Comparison of ENCODE assay signal across 8 mouse cellular contexts in genomic region chr17:29249512-29249911, GRCm38 (mm10). TPM values are rescaled to one million over a fixed set of nuclear protein-coding genes. Genes with fewer than 3 reads are reported as not detected.
DNase-seq lines count a peak whose midpoint lies in the region; ATAC-seq and TF ChIP-seq lines count a peak whose summit lies in the region.

No protein-coding gene starts in this region.

- H3K4me2 ChIP-seq in hindbrain, embryonic 11.5 days (replicated peaks; ENCODE audit: low read depth, low read length), result no peak overlapping the region
- H3K4me2 ChIP-seq in hindbrain, embryonic 16.5 days (ENCODE audit: low read length), result no peak overlapping the region
- no peak overlapping the region for H3K4me2 ChIP-seq in stomach, postnatal 0 days (replicated peaks; ENCODE audit: low read depth)

- TF ChIP-seq CTCF in stomach, postnatal 0 days (IDR thresholded peaks at IDR 0.05; ENCODE audit: low read depth), result peak; percentile 69

- no peaks in the 10 kb centered on the region for H3K9me3 ChIP-seq in hindbrain, embryonic 11.5 days (ENCODE audit: control insufficient read depth, low read length)
- H3K9me3 ChIP-seq in hindbrain, embryonic 16.5 days (ENCODE audit: control insufficient read depth, low read length), result no peaks in the 10 kb centered on the region
- no peaks in the 10 kb centered on the region for H3K9me3 ChIP-seq in stomach, postnatal 0 days (ENCODE audit: control insufficient read depth, low read length)
- H3K9me3 ChIP-seq in hindbrain, embryonic 10.5 days, result no peaks in the 10 kb centered on the region

- no peaks in the 10 kb centered on the region for H3K27me3 ChIP-seq in hindbrain, embryonic 11.5 days (ENCODE audit: control insufficient read depth, insufficient read depth, low read length)
- H3K27me3 ChIP-seq in hindbrain, embryonic 16.5 days (replicated peaks; ENCODE audit: control insufficient read depth, insufficient read depth, low read length), result no peaks in the 10 kb centered on the region
- H3K27me3 ChIP-seq in stomach, postnatal 0 days (ENCODE audit: control insufficient read depth, insufficient read depth, low read length), result no peaks in the 10 kb centered on the region
- H3K27me3 ChIP-seq in hindbrain, embryonic 10.5 days (ENCODE audit: insufficient read depth, poor library complexity, severe bottlenecking), result no peaks in the 10 kb centered on the region

- no peak overlapping the region for H3K4me3 ChIP-seq in hindbrain, embryonic 11.5 days (ENCODE audit: low read depth, low read length)
- H3K4me3 ChIP-seq in hindbrain, embryonic 16.5 days (ENCODE audit: low read length), result no peak overlapping the region
- no peak overlapping the region for H3K4me3 ChIP-seq in stomach, postnatal 0 days (ENCODE audit: low read depth, low read length)
- no peak overlapping the region for H3K4me3 ChIP-seq in hindbrain, embryonic 10.5 days

- H3K27ac ChIP-seq in hindbrain, embryonic 11.5 days (ENCODE audit: low read depth, low read length), result no peak overlapping the region
- no peak overlapping the region for H3K27ac ChIP-seq in hindbrain, embryonic 16.5 days (ENCODE audit: low read depth, low read length)
- H3K27ac ChIP-seq in stomach, postnatal 0 days (replicated peaks), result no peak overlapping the region
- H3K27ac ChIP-seq in hindbrain, embryonic 10.5 days, result no peak overlapping the region

- no peaks in the 10 kb centered on the region; the same call in 1 of the 2 replicates for H3K36me3 ChIP-seq in hindbrain, embryonic 11.5 days (ENCODE audit: control insufficient read depth, insufficient read depth, low read length)
- peaks cover 5% of the 10 kb centered on the region for H3K36me3 ChIP-seq in hindbrain, embryonic 16.5 days (ENCODE audit: control insufficient read depth, insufficient read depth, low read length)
- H3K36me3 ChIP-seq in stomach, postnatal 0 days (ENCODE audit: control insufficient read depth, insufficient read depth, low read length), result peaks cover 9% of the 10 kb centered on the region; the same call in 1 of the 2 replicates
- H3K36me3 ChIP-seq in hindbrain, embryonic 10.5 days, result peaks cover 65% of the 10 kb centered on the region

- no peak for TF ChIP-seq EP300 in stomach, postnatal 0 days (optimal IDR thresholded peaks at IDR 0.05)

- peak; percentile 52 for DNase-seq in hindbrain, embryonic 11.5 days (ENCODE audit: low spot score)
- DNase-seq in 3T3-L1 (ENCODE audit: low read depth, low spot score), result peak; percentile 55
- peak; percentile 46 to 47 for DNase-seq in adrenal gland, adult 18-20 months (ENCODE audit: low spot score in 2 of 2)
- peak; percentile 64 for DNase-seq in induced T-regulatory cell, adult 2 months (ENCODE audit: low read depth)
- peak; percentile 68 for DNase-seq in stomach, postnatal 0 days (ENCODE audit: low spot score)
- no peak for DNase-seq in hindbrain, embryonic 10.5 days (ENCODE audit: low spot score)
- no peak for DNase-seq in cerebellum, postnatal 36 days

- no peak overlapping the region for H3K9ac ChIP-seq in hindbrain, embryonic 11.5 days (ENCODE audit: low read depth, low read length)
- H3K9ac ChIP-seq in hindbrain, embryonic 16.5 days (ENCODE audit: low read depth, low read length), result no peak overlapping the region
- no peak overlapping the region for H3K9ac ChIP-seq in stomach, postnatal 0 days (ENCODE audit: low read length)

- H3K4me1 ChIP-seq in hindbrain, embryonic 11.5 days (replicated peaks; ENCODE audit: control insufficient read depth, insufficient read depth, low read length), result peaks cover 3% of the 10 kb centered on the region; the same call in 1 of the 2 replicates
- peaks cover 18% of the 10 kb centered on the region for H3K4me1 ChIP-seq in hindbrain, embryonic 16.5 days (ENCODE audit: control insufficient read depth, insufficient read depth, low read depth, low read length)
- H3K4me1 ChIP-seq in stomach, postnatal 0 days (replicated peaks; ENCODE audit: control insufficient read depth, insufficient read depth), result no peaks in the 10 kb centered on the region
- H3K4me1 ChIP-seq in hindbrain, embryonic 10.5 days (replicated peaks), result peaks cover 20% of the 10 kb centered on the region

- 63% methylated on average over 9 of the region's 9 CpGs for WGBS in hindbrain, embryonic 11.5 days
- WGBS in hindbrain, embryonic 16.5 days, result 58% methylated on average over 9 of the region's 9 CpGs
- WGBS in stomach, postnatal 0 days, result 55% methylated on average over 9 of the region's 9 CpGs
- 67% methylated on average over 9 of the region's 9 CpGs for WGBS in hindbrain, embryonic 10.5 days

- no peak for ATAC-seq in hindbrain, embryonic 11.5 days (ENCODE audit: low FRiP score)
- ATAC-seq in hindbrain, embryonic 16.5 days, result no peak
- no peak for ATAC-seq in stomach, postnatal 0 days (ENCODE audit: low FRiP score, low TSS enrichment)

RNA-seq across cellular contexts. Expression of gene Cpne5, which starts 11.5 kb away (rescaled TPM):
- 3.7 and 4.2 TPM in 2 replicates for polyA plus RNA-seq in hindbrain, embryonic 11.5 days (2014; fragmentation: Nextera tagmentation; extraction: Ambion mirVana)
- 48.1 and 51.2 TPM in 2 replicates for polyA plus RNA-seq in hindbrain, embryonic 16.5 days (2015; fragmentation: Nextera tagmentation; extraction: Ambion mirVana)
- under 1 TPM; 0.33 to 0.35 TPM for total RNA-seq in adrenal gland, adult 18-20 months (2021)
- polyA plus RNA-seq in stomach, postnatal 0 days (2015; fragmentation: Nextera tagmentation; extraction: Ambion mirVana), result 4.8 and 5.3 TPM in 2 replicates
- 3.0 and 5.6 TPM in 2 replicates for polyA plus RNA-seq in hindbrain, embryonic 10.5 days (2016; fragmentation: Nextera tagmentation; extraction: Ambion mirVana)

RNA-seq across cellular contexts. Expression of gene Ppil1, which starts 14.5 kb away (rescaled TPM):
- polyA plus RNA-seq in hindbrain, embryonic 11.5 days (2014; fragmentation: Nextera tagmentation; extraction: Ambion mirVana), result 128 and 142 TPM in 2 replicates
- polyA plus RNA-seq in hindbrain, embryonic 16.5 days (2015; fragmentation: Nextera tagmentation; extraction: Ambion mirVana), result 105 and 113 TPM in 2 replicates
- 10 to 100 TPM; 21.3 to 22.4 TPM for total RNA-seq in adrenal gland, adult 18-20 months (2021)
- 64.6 and 65.9 TPM in 2 replicates for polyA plus RNA-seq in stomach, postnatal 0 days (2015; fragmentation: Nextera tagmentation; extraction: Ambion mirVana)
- polyA plus RNA-seq in hindbrain, embryonic 10.5 days (2016; fragmentation: Nextera tagmentation; extraction: Ambion mirVana), result 173 and 211 TPM in 2 replicates

RNA-seq across cellular contexts. Expression of gene BC004004, which starts 19.1 kb away (rescaled TPM):
- polyA plus RNA-seq in hindbrain, embryonic 11.5 days (2014; fragmentation: Nextera tagmentation; extraction: Ambion mirVana), result 75.5 and 79.4 TPM in 2 replicates
- 118 and 123 TPM in 2 replicates for polyA plus RNA-seq in hindbrain, embryonic 16.5 days (2015; fragmentation: Nextera tagmentation; extraction: Ambion mirVana)
- total RNA-seq in adrenal gland, adult 18-20 months (2021), result 100 to 1,000 TPM; 111 to 147 TPM
- 91.2 and 97.2 TPM in 2 replicates for polyA plus RNA-seq in stomach, postnatal 0 days (2015; fragmentation: Nextera tagmentation; extraction: Ambion mirVana)
- polyA plus RNA-seq in hindbrain, embryonic 10.5 days (2016; fragmentation: Nextera tagmentation; extraction: Ambion mirVana), result 58.7 and 68.6 TPM in 2 replicates

Comparison
In these comparisons a context has a peak if more than half of its experiments do, and no peak if none do; other contexts are left out.
1. DNase-seq: peak in hindbrain, embryonic 11.5 days (single experiment), 3T3-L1 (single experiment), adrenal gland, adult 18-20 months (2 of 2), induced T-regulatory cell, adult 2 months (single experiment) and stomach, postnatal 0 days (single experiment); none in hindbrain, embryonic 10.5 days (single experiment) and cerebellum, postnatal 36 days (0 of 2).